Mouse (Mus musculus) intestine, embryonic 14.5 days (tissue): ENCODE measurements around the gene Nek8. TPM values are rescaled to one million over a fixed set of nuclear protein-coding genes. Genes with fewer than 3 reads are reported as not detected.

Source experiments
- ATAC-seq: fragments of 200-750 bp; cut with Nextera tagmentation; replicated peaks from 2 replicates; pipeline ENCODE4 v1.8.0; 2017; ENCODE audit warnings: low read depth, moderate number of reproducible peaks, moderate TSS enrichment, moderate library complexity; ENCODE audit not compliant: low FRiP score, low TSS enrichment
- DNase-seq: peaks from one replicate; pipeline ENCODE4 v3.0.0-alpha.2; 2018; ENCODE audit warnings: low spot score
- H3K27ac ChIP-seq: fragments of 300-500 bp; sonication (generic); 2 replicates; pipeline ENCODE4 v1.5.1; 2014; ENCODE audit warnings: low read depth, mild to moderate bottlenecking, control low read depth
- H3K27me3 ChIP-seq: fragments of 300-500 bp; sonication (generic); replicated peaks from 2 replicates; pipeline ENCODE4 v1.6.1; 2014; ENCODE audit warnings: low read length, control low read depth; ENCODE audit not compliant: control insufficient read depth, insufficient read depth
- H3K36me3 ChIP-seq: fragments of 300-500 bp; sonication (generic); 2 replicates; pipeline ENCODE4 v1.6.1; 2014; ENCODE audit warnings: low read length, control low read depth; ENCODE audit not compliant: control insufficient read depth, insufficient read depth
- H3K4me1 ChIP-seq: fragments of 300-500 bp; sonication (generic); replicated peaks from 2 replicates; pipeline ENCODE4 v1.6.1; 2014; ENCODE audit warnings: low read length, control low read depth, mixed read lengths; ENCODE audit not compliant: control insufficient read depth, insufficient read depth
- H3K4me2 ChIP-seq: fragments of 300-500 bp; sonication (generic); 2 replicates; pipeline ENCODE4 v1.6.1; 2014; ENCODE audit warnings: low read length
- H3K4me3 ChIP-seq: fragments of 300-500 bp; sonication (generic); 2 replicates; pipeline ENCODE4 v1.5.1; 2014; ENCODE audit warnings: low read depth, low read length, control low read depth, mixed read lengths
- H3K9ac ChIP-seq: fragments of 300-500 bp; sonication (generic); 2 replicates; pipeline ENCODE4 v1.6.1; 2014; ENCODE audit warnings: mild to moderate bottlenecking, low read length
- H3K9me3 ChIP-seq: fragments of 300-500 bp; sonication (generic); 2 replicates; pipeline ENCODE4 v1.6.1; 2016; ENCODE audit warnings: low read length, control low read depth; ENCODE audit not compliant: control insufficient read depth
- WGBS: fragments of 180-500 bp; shearing (Covaris S2); extraction: QIAGEN DNeasy Blood & Tissue Kit; methylation state at CpG from one replicate; pipeline ENCODE4 v1.1.7; 2014; 5-methylcytosine and 5-hydroxymethylcytosine counted together
- polyA plus RNA-seq: library from polyadenylated mRNA; unstranded; fragments of >200 nt; fragmentation: Nextera tagmentation; extraction: Ambion mirVana; gene quantifications from 2 replicates; pipeline ENCODE4 v1.2.1, GENCODE M21; 2014

The Nek8 gene
- polyA plus RNA-seq, 1 experiment from 2014 or later = 15.4 TPM

DNA sequence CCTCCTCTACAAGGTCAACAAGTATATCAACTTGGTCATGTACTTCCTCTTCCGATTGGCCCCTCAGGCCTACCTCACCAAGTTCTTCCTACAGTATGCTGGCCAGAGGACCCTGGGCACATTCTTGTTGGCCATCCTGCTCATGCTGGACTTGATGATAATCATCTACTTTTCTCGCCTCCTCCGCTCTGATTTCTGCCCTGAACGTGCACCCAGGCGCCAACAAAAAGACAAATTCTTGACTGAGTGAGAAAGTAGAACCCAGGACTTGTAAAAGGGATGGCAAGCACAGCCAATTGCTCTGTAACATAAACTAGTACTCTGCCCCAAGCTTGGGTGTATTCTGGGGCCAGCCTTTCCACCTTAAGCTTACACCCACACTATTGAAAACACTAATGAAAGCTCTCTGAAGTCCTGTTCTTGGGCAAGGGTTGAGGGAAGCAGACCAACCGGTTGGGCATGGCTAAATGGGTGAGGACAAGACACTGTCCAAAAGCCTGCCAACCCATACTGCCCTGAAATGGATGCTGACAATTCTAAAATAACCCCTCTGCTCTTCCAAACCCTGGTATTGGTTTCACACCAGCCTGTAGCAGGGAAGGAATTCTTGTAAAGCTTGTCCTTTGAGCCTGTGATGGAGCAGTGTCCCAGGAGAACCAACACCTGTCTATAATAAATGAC, 3.7 kb upstream of the Nek8 start:
- peaks cover 48% of the 10 kb centered on the region for H3K4me1 ChIP-seq
- peak overlapping the region; percentile 58 for H3K4me3 ChIP-seq
- no peak overlapping the region for H3K27ac ChIP-seq
- peak overlapping the region; percentile 98 for H3K4me2 ChIP-seq
- WGBS = 69% methylated on average over 6 of the region's 6 CpGs
- no peaks in the 10 kb centered on the region for H3K27me3 ChIP-seq
- DNase-seq (peak; percentile 58), ATAC-seq (no peak)
- H3K36me3 ChIP-seq = peaks cover 33% of the 10 kb centered on the region
- no peaks in the 10 kb centered on the region for H3K9me3 ChIP-seq
- H3K9ac ChIP-seq = no peak overlapping the region

GRCm38 (mm10) chr11:78179438-78179999, 3.0 kb upstream of the Nek8 start:
- Histone ChIP-seq H3K36me3 (peaks cover 33% of the 10 kb centered on the region), H3K27ac (peak overlapping the region; percentile 94), H3K9ac (peak overlapping the region; percentile 70), H3K27me3 (no peaks in the 10 kb centered on the region), H3K4me1 (peaks cover 50% of the 10 kb centered on the region), H3K4me2 (peak overlapping the region; percentile 98), H3K9me3 (no peaks in the 10 kb centered on the region), H3K4me3 (peak overlapping the region; percentile 58)
- ATAC-seq (no peak), DNase-seq (peak; percentile 57)
- WGBS = 23% methylated on average over 8 of the region's 8 CpGs

GRCm38 (mm10) chr11:78178859-78179437, 2.5 kb upstream of the Nek8 start:
- WGBS = under 1% methylated on average over 29 of the region's 29 CpGs
- H3K4me2 ChIP-seq = peak overlapping the region; percentile 98
- no peaks in the 10 kb centered on the region for H3K9me3 ChIP-seq
- no peaks in the 10 kb centered on the region for H3K27me3 ChIP-seq
- peaks cover 33% of the 10 kb centered on the region for H3K36me3 ChIP-seq
- ATAC-seq (peak; percentile 2), DNase-seq (peak; percentile 85)
- H3K9ac ChIP-seq = peak overlapping the region; percentile 70
- peak overlapping the region; percentile 58 for H3K4me3 ChIP-seq
- H3K4me1 ChIP-seq = peaks cover 47% of the 10 kb centered on the region
- peak overlapping the region; percentile 94 for H3K27ac ChIP-seq

- no peaks in the 10 kb centered on the region for H3K27me3 ChIP-seq
- peak overlapping the region; percentile 58 for H3K4me3 ChIP-seq
- peak overlapping the region; percentile 98 for H3K4me2 ChIP-seq
- peaks cover 46% of the 10 kb centered on the region for H3K4me1 ChIP-seq
- no peaks in the 10 kb centered on the region for H3K9me3 ChIP-seq
- peak; percentile 78 for ATAC-seq
- H3K36me3 ChIP-seq = peaks cover 33% of the 10 kb centered on the region
- peak overlapping the region; percentile 94 for H3K27ac ChIP-seq
- WGBS = under 1% methylated on average over 78 of the region's 84 CpGs
- H3K9ac ChIP-seq = peak overlapping the region; percentile 70
- DNase-seq = peak; percentile 99
Measured at GRCm38 (mm10) chr11:78177903-78178858, 1.7 kb upstream of the Nek8 start.

GRCm38 (mm10) chr11:78177437-78177836, 962 bp upstream of the Nek8 start:
- ATAC-seq = peak; percentile 8
- 0% methylated on average over 10 of the region's 10 CpGs for WGBS
- Histone ChIP-seq H3K9me3 (no peaks in the 10 kb centered on the region), H3K4me1 (peaks cover 46% of the 10 kb centered on the region), H3K27ac (peak overlapping the region; percentile 94), H3K27me3 (no peaks in the 10 kb centered on the region), H3K4me2 (peak overlapping the region; percentile 98), H3K4me3 (peak overlapping the region; percentile 58), H3K36me3 (peaks cover 32% of the 10 kb centered on the region), H3K9ac (peak overlapping the region; percentile 47)
- no peak for DNase-seq

- no peaks in the 10 kb centered on the region for H3K9me3 ChIP-seq
- no peaks in the 10 kb centered on the region for H3K27me3 ChIP-seq
- H3K4me1 ChIP-seq = peaks cover 43% of the 10 kb centered on the region
- H3K36me3 ChIP-seq = peaks cover 30% of the 10 kb centered on the region
- ATAC-seq (no peak), DNase-seq (peak; percentile 69)
- H3K27ac ChIP-seq = peak overlapping the region; percentile 94
- under 1% methylated on average over 23 of the region's 23 CpGs for WGBS
- H3K4me2 ChIP-seq = peak overlapping the region; percentile 98
- H3K9ac ChIP-seq = peak overlapping the region; percentile 47
- H3K4me3 ChIP-seq = peak overlapping the region; percentile 58
Measured at GRCm38 (mm10) chr11:78176905-78177331, 443 bp upstream of the Nek8 start.

DNA sequence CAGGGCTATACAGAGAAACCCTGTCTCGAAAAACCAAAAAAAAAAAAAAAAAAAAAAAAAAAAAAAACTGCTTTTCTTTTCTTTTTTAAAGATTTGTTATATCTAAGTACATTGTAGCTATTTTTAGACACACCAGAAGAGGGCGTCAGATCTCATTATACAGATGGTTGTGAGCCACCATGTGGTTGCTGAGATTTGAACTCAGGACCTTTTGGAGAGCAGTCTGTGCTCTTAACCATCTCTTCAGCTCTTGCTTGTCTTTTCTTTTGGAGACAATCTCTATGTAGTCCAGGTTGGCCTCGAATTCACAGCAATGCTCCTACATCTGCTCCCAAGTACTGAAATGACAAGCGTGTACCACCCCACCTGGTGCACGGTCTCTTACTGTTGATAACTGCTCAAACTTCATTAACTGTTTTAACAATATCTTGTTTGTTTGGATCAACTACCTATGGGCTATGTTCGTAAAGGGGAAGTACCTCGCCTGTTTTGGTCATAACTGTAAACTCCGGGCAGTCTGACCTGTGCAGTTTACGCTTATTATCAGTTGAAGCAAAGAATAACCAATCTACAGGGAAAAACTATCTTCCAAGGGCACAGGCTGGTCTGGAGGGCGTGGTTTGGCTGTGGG, 589 bp downstream of the Nek8 start:
- Histone ChIP-seq H3K9me3 (no peaks in the 10 kb centered on the region), H3K36me3 (peaks cover 20% of the 10 kb centered on the region), H3K4me2 (peak overlapping the region; percentile 98), H3K4me3 (peak overlapping the region; percentile 58), H3K27me3 (no peaks in the 10 kb centered on the region), H3K27ac (peak overlapping the region; percentile 94), H3K9ac (peak overlapping the region; percentile 47), H3K4me1 (peaks cover 33% of the 10 kb centered on the region)
- ATAC-seq = no peak
- no peak for DNase-seq
- 3% methylated on average over 9 of the region's 10 CpGs for WGBS

GRCm38 (mm10) chr11:78174506-78174905, 2.0 kb downstream of the Nek8 start:
- Histone ChIP-seq H3K4me2 (no peak overlapping the region), H3K9me3 (no peaks in the 10 kb centered on the region), H3K27me3 (no peaks in the 10 kb centered on the region), H3K9ac (no peak overlapping the region), H3K27ac (no peak overlapping the region), H3K4me3 (no peak overlapping the region), H3K4me1 (peaks cover 19% of the 10 kb centered on the region), H3K36me3 (peaks cover 6% of the 10 kb centered on the region)
- no peak for DNase-seq
- 80% methylated on average over 3 of the region's 3 CpGs for WGBS
- no peak for ATAC-seq
